Mouse (Mus musculus): ENCODE data around the gene Nkiras1.

- no peak for TF ChIP-seq CTCF (IDR thresholded peaks at IDR 0.05; ENCODE audit: low read depth, low read length)
- no peak for TF ChIP-seq POLR2A (IDR thresholded peaks at IDR 0.05; ENCODE audit: borderline replicate concordance, low read depth, low read length)
Measured at GRCm38 (mm10) chr14:18240132-18240531, 30.8 kb upstream of the Nkiras1 start.
